Mouse (Mus musculus) ovary, postnatal 10 days (tissue): ENCODE results near the gene Fam43b.
"Not testable (repeated sequence)": the region's sequence is repeated elsewhere in the genome, so short reads cannot be mapped to it uniquely, and the experiment has no call there.

Experiments used
- DNase-seq: peaks from one replicate; pipeline ENCODE4 v3.0.0; 2022; ENCODE audit warnings: low spot score

Fam43b gene

DNA sequence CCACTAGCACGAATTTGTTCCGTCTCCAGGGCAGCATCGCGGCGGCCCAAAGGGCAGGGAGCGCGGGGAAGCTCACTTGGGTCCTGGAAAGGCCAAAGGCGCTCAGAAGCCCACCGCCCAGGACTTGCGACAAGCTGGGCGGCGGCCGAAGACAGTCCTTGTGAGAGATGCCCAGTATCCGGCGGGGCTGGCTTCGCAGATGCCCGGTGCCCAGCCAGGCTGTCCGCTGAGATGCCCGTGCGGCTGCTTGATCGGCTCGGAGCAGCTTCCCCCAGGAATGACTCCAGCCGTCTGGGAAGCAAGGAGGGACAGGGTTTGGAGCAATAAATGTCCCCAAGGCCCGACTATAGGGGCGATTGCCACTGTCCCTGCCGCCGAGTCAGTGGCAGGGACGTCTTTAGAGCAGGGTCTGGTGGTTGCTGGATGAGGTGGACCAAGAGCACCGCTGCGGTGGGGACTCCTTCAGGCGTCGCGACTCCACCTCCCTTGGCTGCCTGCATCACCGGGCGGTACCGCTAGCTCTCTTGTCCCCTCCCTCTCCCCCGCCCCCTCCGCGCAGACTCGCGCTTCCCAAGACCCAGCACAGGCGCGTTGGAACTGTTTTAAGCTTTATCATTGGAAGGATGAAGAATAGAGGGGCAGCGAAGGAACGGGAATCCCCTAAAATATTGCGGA is at the start of gene Fam43b:
Gene Fam43b, minus strand, starts transcription at position 558 of the 675 bp plus-strand sequence.
- DNase-seq: no peak

GRCm38 (mm10) chr4:138444941-138445340 is 48.6 kb upstream of the Fam43b start:
- DNase-seq: no peak

- DNase-seq: no peak
Measured at GRCm38 (mm10) chr4:138440062-138440461, 43.7 kb upstream of the Fam43b start.

DNA sequence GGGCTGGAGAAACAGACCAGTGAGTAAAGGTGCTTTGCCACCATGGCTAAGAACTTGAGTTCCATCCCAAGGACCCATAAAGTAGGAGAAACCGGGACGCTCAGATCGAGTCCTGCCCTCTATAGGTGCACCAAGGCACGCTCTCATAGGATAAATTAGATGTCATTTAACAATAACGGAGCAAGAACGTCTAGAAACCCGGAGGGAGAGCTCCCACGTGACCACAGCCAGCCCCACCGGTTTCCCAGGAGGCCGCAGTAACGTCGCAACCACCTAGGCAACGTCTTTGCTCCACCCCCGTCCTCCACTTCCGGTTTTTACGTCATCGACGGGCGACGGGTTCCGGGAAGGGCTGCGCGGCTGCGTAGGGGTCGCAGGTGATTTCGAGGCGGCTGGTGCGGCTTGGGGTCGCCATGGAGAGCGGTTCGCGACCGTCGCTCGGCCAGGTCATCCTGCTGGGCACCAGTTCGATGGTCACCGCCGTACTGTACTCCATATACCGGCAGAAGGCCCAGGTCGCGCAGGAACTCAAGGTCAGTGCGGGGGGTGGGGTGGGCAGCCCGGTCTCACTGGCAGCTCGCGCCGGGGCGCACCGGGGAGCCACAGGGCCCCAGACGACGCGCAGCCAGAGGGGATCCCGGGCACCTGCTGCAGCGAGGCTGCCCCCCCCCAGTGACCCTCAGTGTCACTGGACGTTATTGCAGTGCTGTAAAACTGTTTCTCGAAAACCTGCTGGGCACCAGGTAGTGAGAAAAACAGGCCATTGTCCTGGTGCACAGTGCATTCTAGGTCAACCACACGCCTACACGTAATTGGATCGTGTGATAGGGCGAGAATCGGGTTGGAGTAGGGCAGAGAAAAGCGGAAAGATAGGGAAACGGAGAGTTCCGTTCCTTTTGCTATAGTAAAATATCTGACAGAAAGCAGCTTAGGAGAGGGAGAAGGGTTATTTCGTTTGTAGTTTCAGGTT is 38.3 kb upstream of the Fam43b start, which contains the start of gene Mul1:
Gene Mul1, plus strand, starts transcription at position 325 of the 970 bp plus-strand sequence.
- peak; percentile 95 for DNase-seq

GRCm38 (mm10) chr4:138431340-138431739 is 35.0 kb upstream of the Fam43b start:
- no peak for DNase-seq

GRCm38 (mm10) chr4:138429778-138430177 is 33.5 kb upstream of the Fam43b start:
- no peak for DNase-seq

- peak; percentile 59 for DNase-seq
Measured at GRCm38 (mm10) chr4:138426778-138427705, 30.7 kb upstream of the Fam43b start.

- not testable (repeated sequence) for DNase-seq
Measured at GRCm38 (mm10) chr4:138425604-138426003, 29.3 kb upstream of the Fam43b start.

DNA sequence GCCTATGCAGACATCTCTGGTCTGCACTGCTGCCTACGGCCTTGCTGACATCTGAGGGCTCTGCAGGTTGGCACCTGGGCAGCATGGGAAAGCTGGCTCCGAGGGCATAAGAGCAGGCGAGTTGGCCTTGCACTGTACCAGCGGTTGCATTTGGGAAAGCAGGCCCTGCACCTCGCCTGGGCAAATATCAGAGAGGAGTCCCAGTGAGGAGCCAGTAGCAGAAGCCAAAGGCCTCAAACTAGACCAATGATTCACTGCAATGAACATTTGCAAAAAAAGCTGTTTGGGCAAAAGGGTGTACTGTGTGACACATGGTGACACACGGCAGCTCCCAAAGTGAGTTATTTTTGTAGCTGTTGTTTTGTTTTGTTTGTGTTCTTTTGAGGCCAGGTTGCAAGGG is 28.7 kb upstream of the Fam43b start:
- no peak for DNase-seq

GRCm38 (mm10) chr4:138418340-138418957 is 22.1 kb upstream of the Fam43b start:
- no peak for DNase-seq

GRCm38 (mm10) chr4:138417882-138418281 is 21.6 kb upstream of the Fam43b start:
- DNase-seq: no peak

- DNase-seq: no peak
Measured at GRCm38 (mm10) chr4:138416414-138416813, 20.1 kb upstream of the Fam43b start.

DNA sequence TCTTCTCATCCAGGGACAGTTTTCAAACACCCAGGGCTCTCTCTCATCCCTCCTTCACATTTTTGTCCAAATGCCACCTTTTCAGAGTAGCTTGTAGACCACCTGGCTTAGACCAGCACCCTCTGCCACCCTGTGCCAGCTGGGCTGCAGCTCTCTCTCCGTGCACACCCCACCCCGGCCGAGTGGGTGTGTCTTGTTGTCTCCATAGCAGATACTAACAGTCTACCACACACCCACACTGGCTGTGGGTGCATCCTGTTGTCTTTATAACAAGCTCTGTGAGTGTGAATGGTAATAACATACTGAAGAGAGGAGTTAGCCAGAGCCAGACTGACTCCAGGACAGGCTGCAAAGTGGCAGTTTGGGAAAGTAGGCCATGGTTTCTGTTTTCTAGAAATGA is 19.7 kb upstream of the Fam43b start:
- no peak for DNase-seq

- no peak for DNase-seq
Measured at GRCm38 (mm10) chr4:138414725-138415124, 18.4 kb upstream of the Fam43b start.

DNA sequence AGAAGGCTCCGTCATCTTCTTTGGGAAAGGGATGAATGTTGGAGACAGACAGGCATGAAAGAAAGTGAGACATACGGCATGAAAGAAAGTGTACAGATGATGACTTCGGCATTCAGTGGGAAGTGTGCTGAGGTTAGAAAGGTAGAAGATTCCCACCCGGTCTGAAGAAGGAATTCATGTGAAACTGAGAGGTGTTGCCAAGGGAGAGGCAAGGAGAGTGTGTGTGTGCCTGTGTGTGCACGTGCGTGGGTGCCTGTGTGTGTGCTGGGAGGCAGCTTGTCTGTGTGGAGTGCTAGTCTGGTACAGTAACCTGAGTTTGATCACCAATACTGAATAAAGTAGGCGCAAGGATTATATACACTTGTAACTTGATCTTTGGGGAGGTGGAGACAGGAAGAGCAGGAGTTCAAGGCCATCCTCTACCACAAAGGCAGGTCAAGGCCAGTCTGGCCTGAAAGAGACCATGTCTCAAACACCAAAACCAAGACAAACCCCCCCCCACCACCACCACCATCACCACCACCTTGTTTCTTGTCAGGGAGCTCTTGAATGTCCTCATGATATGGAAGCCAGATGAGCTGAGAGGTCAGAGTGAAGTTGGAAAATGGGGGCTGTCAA is 15.3 kb upstream of the Fam43b start:
- DNase-seq: no peak

GRCm38 (mm10) chr4:138411011-138411410 is 14.7 kb upstream of the Fam43b start:
- DNase-seq: no peak

DNA sequence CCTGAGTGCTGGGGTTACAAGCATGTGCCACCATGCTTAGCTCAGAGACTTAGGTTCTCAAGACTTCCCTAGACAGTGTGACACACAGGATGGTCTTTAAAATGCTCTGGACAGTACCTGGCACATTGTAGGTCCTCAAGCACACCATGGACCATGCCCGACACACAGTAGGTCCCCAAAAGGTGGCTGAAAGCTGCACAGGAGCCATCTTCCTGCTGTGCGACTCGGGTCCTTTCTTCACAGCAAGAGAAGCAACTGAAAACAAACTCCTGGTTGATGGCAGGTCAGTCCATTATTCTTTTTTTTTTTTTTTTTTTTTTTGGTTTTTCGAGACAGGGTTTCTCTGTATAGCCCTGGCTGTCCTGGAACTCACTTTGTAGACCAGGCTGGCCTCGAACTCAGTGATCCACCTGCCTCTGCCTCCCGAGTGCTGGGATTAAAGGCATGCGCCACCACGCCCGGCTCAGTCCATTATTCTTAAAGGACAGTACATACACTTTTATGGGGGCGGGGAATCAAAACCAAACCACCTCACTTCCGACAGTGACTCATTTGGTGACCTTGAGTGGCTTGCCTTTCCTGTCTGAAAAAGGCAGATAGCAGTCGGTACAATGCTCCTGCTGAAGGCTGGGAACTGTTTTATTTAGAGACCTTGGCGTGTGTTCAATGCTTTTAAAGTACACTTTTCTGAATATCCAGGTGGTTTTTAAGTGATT is 11.3 kb upstream of the Fam43b start:
- no peak for DNase-seq

DNA sequence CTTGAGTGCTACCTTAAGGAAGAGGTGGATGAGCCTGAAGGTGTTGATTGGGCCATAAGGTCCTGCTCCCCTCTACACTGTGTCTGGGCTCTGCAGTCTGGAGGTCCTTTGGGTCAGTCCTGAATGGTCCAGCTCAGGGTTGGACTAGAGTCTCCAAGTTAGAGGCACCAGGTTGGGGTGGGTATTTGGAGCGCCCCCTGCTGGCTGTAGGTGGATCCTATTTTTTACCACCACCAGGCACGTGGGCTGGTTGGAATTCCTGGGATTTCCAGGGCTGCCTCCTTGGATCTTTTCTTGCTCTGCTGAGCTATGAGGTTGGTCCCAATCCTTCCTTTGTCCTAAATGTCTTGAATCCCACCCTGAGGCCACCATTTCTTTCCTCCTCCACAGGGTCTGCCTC is 8.5 kb upstream of the Fam43b start:
- DNase-seq: no peak

DNA sequence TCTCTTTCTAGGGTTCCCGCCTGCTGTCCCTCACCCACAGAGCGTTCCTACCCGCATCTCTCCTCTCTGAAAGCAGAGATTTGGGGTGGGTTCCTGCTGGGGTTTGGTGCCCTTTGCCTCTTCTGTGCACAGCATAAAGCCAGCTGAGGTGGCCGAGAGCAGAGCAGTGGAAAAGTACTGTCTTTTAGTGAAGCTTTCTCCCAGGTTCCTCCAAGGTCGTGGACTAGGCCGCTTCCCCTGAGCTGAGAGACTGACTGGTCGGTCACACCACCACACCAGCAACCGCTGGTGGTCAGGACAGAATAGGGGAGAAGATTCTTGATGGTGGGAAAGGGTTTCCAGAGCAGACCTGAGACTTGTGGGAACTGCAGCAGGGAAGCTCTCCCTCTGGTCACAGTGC is 383 bp upstream of the Fam43b start:
- no peak for DNase-seq
